9 mouse cellular contexts compared by ENCODE assay signal in genomic region chr19:12433033-12433432, GRCm38 (mm10). TPM values are rescaled to one million over a fixed set of nuclear protein-coding genes. Genes with fewer than 3 reads are reported as not detected.
DNase-seq lines count a peak whose midpoint lies in the region; ATAC-seq and TF ChIP-seq lines count a peak whose summit lies in the region.
"Had no signal": no experiment of that assay in that cellular context is flagged by ENCODE, and none has a peak within 500 bp of the region (broad histone marks: within the 10 kb centered on the region; RNA-seq: fewer than 3 reads in every experiment).

No protein-coding gene starts in this region.

- H3K4me1 ChIP-seq in heart, postnatal 0 days (ENCODE audit: control insufficient read depth, insufficient read depth) = no peaks in the 10 kb centered on the region
- H3K4me1 ChIP-seq in kidney, postnatal 0 days (replicated peaks; ENCODE audit: insufficient read depth, low read length) = no peaks in the 10 kb centered on the region
- H3K4me1 ChIP-seq in midbrain, embryonic 10.5 days = no peaks in the 10 kb centered on the region
- H3K4me1 ChIP-seq: limb, embryonic 15.5 days had no signal

- DNase-seq in left cerebral cortex, postnatal 4 days = peak; percentile 18
- no peak for DNase-seq in left cerebral cortex, adult 11 months (ENCODE audit: low spot score)
- peak; percentile 41 for DNase-seq in MN1 (ENCODE audit: low spot score)
- peak; percentile 14 for DNase-seq in heart, postnatal 0 days (ENCODE audit: low spot score)
- DNase-seq in kidney, postnatal 0 days (ENCODE audit: low spot score) = peak; percentile 69
- DNase-seq in midbrain, embryonic 10.5 days (ENCODE audit: low spot score) = peak; percentile 31
- peak; percentile 19 for DNase-seq in testis, postnatal 14 days (ENCODE audit: low spot score)

- no peaks in the 10 kb centered on the region for H3K9me3 ChIP-seq in heart, postnatal 0 days (replicated peaks; ENCODE audit: control insufficient read depth, low read length)
- H3K9me3 ChIP-seq in kidney, postnatal 0 days (replicated peaks; ENCODE audit: low read length) = no peaks in the 10 kb centered on the region
- no peaks in the 10 kb centered on the region for H3K9me3 ChIP-seq in midbrain, embryonic 10.5 days (replicated peaks)
- H3K9me3 ChIP-seq: limb, embryonic 15.5 days had no signal

- intact Hi-C loops in left cerebral cortex, postnatal 4 days (cut with DNase I) = no loop called here

- no peak overlapping the region for H3K27ac ChIP-seq in heart, postnatal 0 days (ENCODE audit: low read depth)
- H3K27ac ChIP-seq in kidney, postnatal 0 days = no peak overlapping the region
- H3K27ac ChIP-seq in midbrain, embryonic 10.5 days (replicated peaks) = no peak overlapping the region
- H3K27ac ChIP-seq: limb, embryonic 15.5 days had no signal

- no peaks in the 10 kb centered on the region for H3K36me3 ChIP-seq in heart, postnatal 0 days (replicated peaks; ENCODE audit: control insufficient read depth, insufficient read depth, low read length)
- no peaks in the 10 kb centered on the region for H3K36me3 ChIP-seq in kidney, postnatal 0 days (ENCODE audit: insufficient read depth, low read length)
- H3K36me3 ChIP-seq in midbrain, embryonic 10.5 days = no peaks in the 10 kb centered on the region
- H3K36me3 ChIP-seq: limb, embryonic 15.5 days had no signal

- no peaks in the 10 kb centered on the region for H3K27me3 ChIP-seq in heart, postnatal 0 days (ENCODE audit: control insufficient read depth, insufficient read depth, low read length)
- H3K27me3 ChIP-seq in kidney, postnatal 0 days (ENCODE audit: insufficient read depth, low read length) = no peaks in the 10 kb centered on the region
- H3K27me3 ChIP-seq in midbrain, embryonic 10.5 days (ENCODE audit: low read depth, poor library complexity, severe bottlenecking) = no peaks in the 10 kb centered on the region
- H3K27me3 ChIP-seq: limb, embryonic 15.5 days had no signal

- no peak for TF ChIP-seq EP300 in heart, postnatal 0 days (IDR thresholded peaks at IDR 0.05; ENCODE audit: low read depth)

- no peak overlapping the region for H3K9ac ChIP-seq in heart, postnatal 0 days (replicated peaks; ENCODE audit: low read depth, low read length)
- no peak overlapping the region for H3K9ac ChIP-seq in kidney, postnatal 0 days (ENCODE audit: low read depth, low read length)
- H3K9ac ChIP-seq: limb, embryonic 15.5 days had no signal

- peak; percentile 59 for TF ChIP-seq CTCF in heart, postnatal 0 days (IDR thresholded peaks at IDR 0.05; ENCODE audit: low read depth)
- peak; percentile 81 for TF ChIP-seq CTCF in kidney, postnatal 0 days (IDR thresholded peaks at IDR 0.05; ENCODE audit: low read depth)

- no peak overlapping the region for H3K4me3 ChIP-seq in heart, postnatal 0 days (ENCODE audit: low read depth, low read length)
- no peak overlapping the region for H3K4me3 ChIP-seq in kidney, postnatal 0 days (replicated peaks; ENCODE audit: low read depth, low read length)
- no peak overlapping the region for H3K4me3 ChIP-seq in midbrain, embryonic 10.5 days
- H3K4me3 ChIP-seq: limb, embryonic 15.5 days had no signal

- WGBS in heart, postnatal 0 days = 0% methylated on average over 2 of the region's 2 CpGs
- WGBS in kidney, postnatal 0 days = 6% methylated on average over 2 of the region's 2 CpGs
- WGBS in midbrain, embryonic 10.5 days = 15% methylated on average over 2 of the region's 2 CpGs

- ATAC-seq in common myeloid progenitor, adult 5-6 weeks (replicated peaks; ENCODE audit: low read depth, poor library complexity, severe bottlenecking) = peak; percentile 59
- ATAC-seq in heart, postnatal 0 days (ENCODE audit: insufficient read depth, low read depth) = no peak
- no peak for ATAC-seq in kidney, postnatal 0 days (replicated peaks; ENCODE audit: low FRiP score, low read depth)

- H3K4me2 ChIP-seq in heart, postnatal 0 days (ENCODE audit: low read depth, low read length) = no peak overlapping the region
- no peak overlapping the region for H3K4me2 ChIP-seq in kidney, postnatal 0 days (ENCODE audit: low read length)
- H3K4me2 ChIP-seq: limb, embryonic 15.5 days had no signal

RNA-seq across cellular contexts. Expression of gene Pfpl, which starts 5.3 kb away (rescaled TPM):
- not detected for total RNA-seq in left cerebral cortex, postnatal 4 days (2021)
- total RNA-seq in common myeloid progenitor, adult 5-6 weeks (2017) = not detected in 2 replicates
- not detected in 2 replicates for total RNA-seq in heart, postnatal 0 days (2014; rRNA removed; ENCODE audit: low replicate concordance)
- polyA plus RNA-seq in heart, postnatal 0 days (2015; fragmentation: Nextera tagmentation; extraction: Ambion mirVana) = not detected in 2 replicates
- not detected in 2 replicates for polyA plus RNA-seq in kidney, postnatal 0 days (2015; fragmentation: Nextera tagmentation; extraction: Ambion mirVana)
- not detected in 2 replicates for polyA plus RNA-seq in midbrain, embryonic 10.5 days (2016; fragmentation: Nextera tagmentation; extraction: Ambion mirVana)
- polyA plus RNA-seq: limb, embryonic 15.5 days had no signal

RNA-seq across cellular contexts. Expression of gene Olfr1441, which starts 15.8 kb away (rescaled TPM):
- total RNA-seq in left cerebral cortex, postnatal 4 days (2021) = not detected
- total RNA-seq in common myeloid progenitor, adult 5-6 weeks (2017) = not detected in 2 replicates
- total RNA-seq in heart, postnatal 0 days (2014; rRNA removed; ENCODE audit: low replicate concordance) = not detected in 2 replicates
- polyA plus RNA-seq in heart, postnatal 0 days (2015; fragmentation: Nextera tagmentation; extraction: Ambion mirVana) = not detected in 2 replicates
- not detected in 2 replicates for polyA plus RNA-seq in kidney, postnatal 0 days (2015; fragmentation: Nextera tagmentation; extraction: Ambion mirVana)
- not detected in 2 replicates for polyA plus RNA-seq in midbrain, embryonic 10.5 days (2016; fragmentation: Nextera tagmentation; extraction: Ambion mirVana)
- polyA plus RNA-seq: limb, embryonic 15.5 days had no signal

RNA-seq across cellular contexts. Expression of gene Mpeg1, which starts 27.5 kb away (rescaled TPM):
- total RNA-seq in left cerebral cortex, postnatal 4 days (2021) = 1 to 10 TPM; 3.7 to 5.0 TPM
- 27.4 and 39.1 TPM in 2 replicates for total RNA-seq in common myeloid progenitor, adult 5-6 weeks (2017)
- total RNA-seq in heart, postnatal 0 days (2014; rRNA removed; ENCODE audit: low replicate concordance) = 0.46 and 3.6 TPM in 2 replicates
- polyA plus RNA-seq in heart, postnatal 0 days (2015; fragmentation: Nextera tagmentation; extraction: Ambion mirVana) = 0.36 and 0.37 TPM in 2 replicates
- polyA plus RNA-seq in kidney, postnatal 0 days (2015; fragmentation: Nextera tagmentation; extraction: Ambion mirVana) = 0.56 and 0.74 TPM in 2 replicates
- polyA plus RNA-seq in midbrain, embryonic 10.5 days (2016; fragmentation: Nextera tagmentation; extraction: Ambion mirVana) = 0.19 and 0.40 TPM in 2 replicates

RNA-seq across cellular contexts. Expression of gene Olfr1440, which starts 46.0 kb away (rescaled TPM):
- not detected for total RNA-seq in left cerebral cortex, postnatal 4 days (2021)
- not detected in 2 replicates for total RNA-seq in common myeloid progenitor, adult 5-6 weeks (2017)
- total RNA-seq in heart, postnatal 0 days (2014; rRNA removed; ENCODE audit: low replicate concordance) = not detected in 2 replicates
- polyA plus RNA-seq in heart, postnatal 0 days (2015; fragmentation: Nextera tagmentation; extraction: Ambion mirVana) = not detected in 2 replicates
- polyA plus RNA-seq in kidney, postnatal 0 days (2015; fragmentation: Nextera tagmentation; extraction: Ambion mirVana) = not detected in 2 replicates
- not detected in 2 replicates for polyA plus RNA-seq in midbrain, embryonic 10.5 days (2016; fragmentation: Nextera tagmentation; extraction: Ambion mirVana)
- polyA plus RNA-seq: limb, embryonic 15.5 days had no signal
